Mouse (Mus musculus) intestine, embryonic 15.5 days (tissue): ENCODE data around the gene Gtf3c1. TPM values are rescaled to one million over a fixed set of nuclear protein-coding genes. Genes with fewer than 3 reads are reported as not detected.

Source experiments
- ATAC-seq: fragments of 200-750 bp; cut with Nextera tagmentation; 2 replicates; pipeline ENCODE4 v1.8.0; 2017; ENCODE audit warnings: moderate TSS enrichment, moderate library complexity
- H3K27ac ChIP-seq: fragments of 300-500 bp; sonication (generic); 2 replicates; pipeline ENCODE4 v1.5.1; 2015; ENCODE audit warnings: mild to moderate bottlenecking, inconsistent platforms
- H3K27me3 ChIP-seq: fragments of 300-500 bp; sonication (generic); replicated peaks from 2 replicates; pipeline ENCODE4 v1.6.1; 2015; ENCODE audit warnings: inconsistent platforms
- H3K36me3 ChIP-seq: fragments of 300-500 bp; sonication (generic); 2 replicates; pipeline ENCODE4 v1.6.1; 2015; ENCODE audit warnings: inconsistent platforms
- H3K4me1 ChIP-seq: fragments of 300-500 bp; sonication (generic); replicated peaks from 2 replicates; pipeline ENCODE4 v1.6.1; 2015; ENCODE audit warnings: inconsistent platforms
- H3K4me2 ChIP-seq: fragments of 300-500 bp; sonication (generic); replicated peaks from 2 replicates; pipeline ENCODE4 v1.6.1; 2015; ENCODE audit warnings: mild to moderate bottlenecking, inconsistent platforms
- H3K4me3 ChIP-seq: fragments of 300-500 bp; sonication (generic); replicated peaks from 2 replicates; pipeline ENCODE4 v1.5.1; 2015; ENCODE audit warnings: inconsistent platforms
- H3K9ac ChIP-seq: fragments of 300-500 bp; sonication (generic); 2 replicates; pipeline ENCODE4 v1.6.1; 2015; ENCODE audit warnings: inconsistent platforms
- H3K9me3 ChIP-seq: fragments of 300-500 bp; sonication (generic); 2 replicates; pipeline ENCODE4 v1.6.1; 2016; ENCODE audit warnings: inconsistent platforms
- WGBS: fragments of 180-500 bp; shearing (Covaris S2); methylation state at CpG from one replicate; pipeline ENCODE4 v1.1.7; 2015; 5-methylcytosine and 5-hydroxymethylcytosine counted together
- polyA plus RNA-seq: library from polyadenylated mRNA; unstranded; fragments of >200 nt; fragmentation: Nextera tagmentation; extraction: Ambion mirVana; gene quantifications from 2 replicates; pipeline ENCODE4 v1.2.1, GENCODE M21; 2015

The Gtf3c1 gene
- polyA plus RNA-seq, 1 experiment from 2014 or later, result 19.3 TPM

GRCm38 (mm10) chr7:125638376-125638775 lies 69.2 kb downstream of the Gtf3c1 start:
- Histone ChIP-seq H3K4me2 (no peak overlapping the region), H3K9me3 (no peaks in the 10 kb centered on the region), H3K4me3 (no peak overlapping the region), H3K36me3 (peaks cover 34% of the 10 kb centered on the region), H3K27ac (no peak overlapping the region), H3K9ac (no peak overlapping the region), H3K27me3 (no peaks in the 10 kb centered on the region), H3K4me1 (no peaks in the 10 kb centered on the region)
- ATAC-seq, result no peak
- 76% methylated on average over 6 of the region's 6 CpGs for WGBS

GRCm38 (mm10) chr7:125637220-125638140 lies 70.1 kb downstream of the Gtf3c1 start:
- no peak overlapping the region for H3K4me3 ChIP-seq
- H3K4me2 ChIP-seq, result no peak overlapping the region
- no peaks in the 10 kb centered on the region for H3K4me1 ChIP-seq
- WGBS, result 82% methylated on average over 8 of the region's 8 CpGs
- H3K9me3 ChIP-seq, result no peaks in the 10 kb centered on the region
- no peaks in the 10 kb centered on the region for H3K27me3 ChIP-seq
- H3K9ac ChIP-seq, result no peak overlapping the region
- no peak overlapping the region for H3K27ac ChIP-seq
- H3K36me3 ChIP-seq, result peaks cover 27% of the 10 kb centered on the region
- no peak for ATAC-seq

- WGBS, result 87% methylated on average over 3 of the region's 3 CpGs
- no peaks in the 10 kb centered on the region for H3K36me3 ChIP-seq
- H3K4me2 ChIP-seq, result no peak overlapping the region
- H3K27ac ChIP-seq, result no peak overlapping the region
- H3K4me3 ChIP-seq, result no peak overlapping the region
- H3K9ac ChIP-seq, result no peak overlapping the region
- no peaks in the 10 kb centered on the region for H3K4me1 ChIP-seq
- no peaks in the 10 kb centered on the region for H3K27me3 ChIP-seq
- ATAC-seq, result no peak
- H3K9me3 ChIP-seq, result no peaks in the 10 kb centered on the region
Observed at GRCm38 (mm10) chr7:125630989-125631388, 76.6 kb downstream of the Gtf3c1 start.

GRCm38 (mm10) chr7:125630317-125630716 lies 77.3 kb downstream of the Gtf3c1 start:
- no peak for ATAC-seq
- no peaks in the 10 kb centered on the region for H3K27me3 ChIP-seq

GRCm38 (mm10) chr7:125625829-125626228 lies 81.8 kb downstream of the Gtf3c1 start:
- 61% methylated on average over 7 of the region's 7 CpGs for WGBS
- Histone ChIP-seq H3K9ac (no peak overlapping the region), H3K4me3 (no peak overlapping the region), H3K9me3 (no peaks in the 10 kb centered on the region), H3K27me3 (no peaks in the 10 kb centered on the region), H3K4me2 (no peak overlapping the region), H3K27ac (no peak overlapping the region), H3K4me1 (no peaks in the 10 kb centered on the region), H3K36me3 (no peaks in the 10 kb centered on the region)
- no peak for ATAC-seq

More at GRCm38 (mm10) chr7:125630317-125630716, 77.3 kb downstream of the Gtf3c1 start:
- H3K4me1 ChIP-seq, result no peaks in the 10 kb centered on the region
- no peak overlapping the region for H3K4me2 ChIP-seq
- no peak overlapping the region for H3K9ac ChIP-seq
- 58% methylated on average over 4 of the region's 4 CpGs for WGBS
- no peak overlapping the region for H3K27ac ChIP-seq
- H3K4me3 ChIP-seq, result no peak overlapping the region
- no peaks in the 10 kb centered on the region for H3K36me3 ChIP-seq
- no peaks in the 10 kb centered on the region for H3K9me3 ChIP-seq

GRCm38 (mm10) chr7:125625219-125625618 lies 82.4 kb downstream of the Gtf3c1 start:
- no peaks in the 10 kb centered on the region for H3K36me3 ChIP-seq
- no peaks in the 10 kb centered on the region for H3K27me3 ChIP-seq
- H3K9ac ChIP-seq, result no peak overlapping the region
- H3K4me1 ChIP-seq, result no peaks in the 10 kb centered on the region
- no peak overlapping the region for H3K4me2 ChIP-seq
- no peak overlapping the region for H3K4me3 ChIP-seq
- ATAC-seq, result no peak
- H3K9me3 ChIP-seq, result no peaks in the 10 kb centered on the region
- no peak overlapping the region for H3K27ac ChIP-seq
- WGBS, result 70% methylated on average over 4 of the region's 4 CpGs

GRCm38 (mm10) chr7:125622741-125623685 lies 84.6 kb downstream of the Gtf3c1 start:
- no peak overlapping the region for H3K4me3 ChIP-seq
- no peak overlapping the region for H3K4me2 ChIP-seq
- ATAC-seq, result no peak
- H3K27me3 ChIP-seq, result no peaks in the 10 kb centered on the region
- no peaks in the 10 kb centered on the region for H3K9me3 ChIP-seq
- no peaks in the 10 kb centered on the region for H3K4me1 ChIP-seq
- WGBS, result 69% methylated on average over 7 of the region's 7 CpGs
- no peaks in the 10 kb centered on the region for H3K36me3 ChIP-seq
- H3K9ac ChIP-seq, result no peak overlapping the region
- H3K27ac ChIP-seq, result no peak overlapping the region

GRCm38 (mm10) chr7:125620077-125620476 lies 87.5 kb downstream of the Gtf3c1 start:
- Histone ChIP-seq H3K9me3 (no peaks in the 10 kb centered on the region), H3K36me3 (no peaks in the 10 kb centered on the region), H3K4me3 (no peak overlapping the region), H3K4me2 (no peak overlapping the region), H3K27ac (no peak overlapping the region), H3K4me1 (no peaks in the 10 kb centered on the region), H3K9ac (no peak overlapping the region), H3K27me3 (no peaks in the 10 kb centered on the region)
- no peak for ATAC-seq
- 64% methylated on average over 4 of the region's 4 CpGs for WGBS

GRCm38 (mm10) chr7:125618016-125618415 lies 89.6 kb downstream of the Gtf3c1 start:
- Histone ChIP-seq H3K4me1 (no peaks in the 10 kb centered on the region), H3K9ac (no peak overlapping the region), H3K27me3 (no peaks in the 10 kb centered on the region), H3K9me3 (no peaks in the 10 kb centered on the region), H3K27ac (no peak overlapping the region), H3K36me3 (no peaks in the 10 kb centered on the region), H3K4me3 (no peak overlapping the region), H3K4me2 (no peak overlapping the region)
- no peak for ATAC-seq
- WGBS, result 79% methylated on average over 7 of the region's 7 CpGs

- Histone ChIP-seq H3K36me3 (no peaks in the 10 kb centered on the region), H3K4me2 (no peak overlapping the region), H3K4me1 (no peaks in the 10 kb centered on the region), H3K9ac (no peak overlapping the region), H3K27ac (no peak overlapping the region), H3K9me3 (no peaks in the 10 kb centered on the region), H3K27me3 (no peaks in the 10 kb centered on the region), H3K4me3 (no peak overlapping the region)
- no peak for ATAC-seq
- WGBS, result 81% methylated on average over 7 of the region's 7 CpGs
Observed at GRCm38 (mm10) chr7:125615453-125615852, 92.1 kb downstream of the Gtf3c1 start.

GRCm38 (mm10) chr7:125613579-125613978 lies 94.0 kb downstream of the Gtf3c1 start:
- H3K9ac ChIP-seq, result no peak overlapping the region
- WGBS, result 73% methylated on average over 5 of the region's 5 CpGs
- no peaks in the 10 kb centered on the region for H3K27me3 ChIP-seq
- ATAC-seq, result no peak
- H3K9me3 ChIP-seq, result no peaks in the 10 kb centered on the region
- H3K27ac ChIP-seq, result no peak overlapping the region
- no peaks in the 10 kb centered on the region for H3K4me1 ChIP-seq
- H3K36me3 ChIP-seq, result no peaks in the 10 kb centered on the region
- no peak overlapping the region for H3K4me3 ChIP-seq
- H3K4me2 ChIP-seq, result no peak overlapping the region

- H3K4me3 ChIP-seq, result no peak overlapping the region
- whole genome bisulfite sequencing, result 86% methylated on average over 4 of the region's 4 CpGs
- no peak overlapping the region for H3K4me2 ChIP-seq
- no peaks in the 10 kb centered on the region for H3K36me3 ChIP-seq
- no peak for ATAC-seq
- no peak overlapping the region for H3K27ac ChIP-seq
- H3K27me3 ChIP-seq, result no peaks in the 10 kb centered on the region
- H3K9me3 ChIP-seq, result no peaks in the 10 kb centered on the region
- H3K4me1 ChIP-seq, result no peaks in the 10 kb centered on the region
- H3K9ac ChIP-seq, result no peak overlapping the region
Observed at GRCm38 (mm10) chr7:125608183-125608688, 99.3 kb downstream of the Gtf3c1 start.
